Mouse (Mus musculus): ENCODE measurements around the gene Asna1. TPM values are rescaled to one million over a fixed set of nuclear protein-coding genes. Genes with fewer than 3 reads are reported as not detected.

Gene Asna1
- polyA plus RNA-seq, 1 experiment from 2014 or later = 129 TPM

- 8% methylated on average over 26 of the region's 26 CpGs for WGBS
Measured at GRCm38 (mm10) chr8:85013230-85013840, 11.7 kb downstream of the Asna1 start.

GRCm38 (mm10) chr8:85011242-85011641 is 13.8 kb downstream of the Asna1 start:
- ATAC-seq (ENCODE audit: low FRiP score) (no peak), DNase-seq (ENCODE audit: low spot score, missing footprints) (no peak)
- Histone ChIP-seq H3K27me3 (ENCODE audit: control insufficient read depth, insufficient read depth, low read length) (peaks cover 22% of the 10 kb centered on the region), H3K9me3 (ENCODE audit: control insufficient read depth, low read length) (no peaks in the 10 kb centered on the region), H3K27ac (ENCODE audit: low read depth, low read length) (no peak overlapping the region), H3K4me3 (ENCODE audit: low read depth, low read length) (no peak overlapping the region), H3K36me3 (ENCODE audit: control insufficient read depth, insufficient read depth, low read length) (no peaks in the 10 kb centered on the region), H3K4me2 (no peak overlapping the region), H3K9ac (ENCODE audit: low read length) (no peak overlapping the region), H3K4me1 (ENCODE audit: control insufficient read depth, insufficient read depth, low read length) (peaks cover 3% of the 10 kb centered on the region; the same call in 1 of the 2 replicates)
- WGBS = 15% methylated on average over 28 of the region's 28 CpGs

More at GRCm38 (mm10) chr8:85013230-85013840, 11.7 kb downstream of the Asna1 start:
- Histone ChIP-seq H3K9ac (ENCODE audit: low read length) (peak overlapping the region; percentile 62), H3K36me3 (ENCODE audit: control insufficient read depth, insufficient read depth, low read length) (peaks cover 5% of the 10 kb centered on the region; the same call in 1 of the 2 replicates), H3K4me1 (ENCODE audit: control insufficient read depth, insufficient read depth, low read length) (peaks cover 3% of the 10 kb centered on the region; the same call in 1 of the 2 replicates), H3K27ac (ENCODE audit: low read depth, low read length) (no peak overlapping the region), H3K4me3 (ENCODE audit: low read depth, low read length) (peak overlapping the region; percentile 22), H3K4me2 (peak overlapping the region; percentile 57), H3K27me3 (ENCODE audit: control insufficient read depth, insufficient read depth, low read length) (peaks cover 22% of the 10 kb centered on the region), H3K9me3 (ENCODE audit: control insufficient read depth, low read length) (no peaks in the 10 kb centered on the region)
- DNase-seq (ENCODE audit: low spot score, missing footprints) (peak; percentile 94), ATAC-seq (ENCODE audit: low FRiP score) (peak; percentile 77)

DNA sequence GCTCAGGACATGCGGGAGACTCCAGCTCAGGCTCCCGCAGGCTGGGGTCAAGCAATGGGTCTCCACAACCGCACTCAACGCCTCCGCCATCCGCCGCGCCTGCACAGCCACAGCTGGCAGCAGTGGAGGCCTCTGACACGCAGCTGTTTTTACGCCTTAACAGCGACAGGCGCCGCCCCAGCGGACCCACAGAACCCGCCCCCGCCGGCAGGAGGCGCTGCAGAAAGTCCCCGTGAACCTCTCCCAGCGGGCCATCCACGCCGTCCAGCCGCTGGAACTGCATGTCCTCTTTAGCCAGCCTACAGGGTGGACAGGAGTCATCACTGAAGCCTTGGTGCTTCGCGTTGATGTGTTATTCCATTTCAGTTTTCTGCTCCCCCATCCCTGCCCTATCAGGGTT is 17.4 kb downstream of the Asna1 start:
- Histone ChIP-seq H3K9me3 (ENCODE audit: control insufficient read depth, low read length) (no peaks in the 10 kb centered on the region), H3K4me1 (ENCODE audit: control insufficient read depth, insufficient read depth, low read length) (peaks cover 3% of the 10 kb centered on the region; the same call in 1 of the 2 replicates), H3K9ac (ENCODE audit: low read length) (no peak overlapping the region), H3K4me3 (ENCODE audit: low read depth, low read length) (no peak overlapping the region), H3K27ac (ENCODE audit: low read depth, low read length) (no peak overlapping the region), H3K36me3 (ENCODE audit: control insufficient read depth, insufficient read depth, low read length) (no peaks in the 10 kb centered on the region), H3K27me3 (ENCODE audit: control insufficient read depth, insufficient read depth, low read length) (peaks cover 18% of the 10 kb centered on the region), H3K4me2 (no peak overlapping the region)
- no peak for ATAC-seq (ENCODE audit: low FRiP score)
- DNase-seq (ENCODE audit: low spot score, missing footprints) = peak; percentile 84
- WGBS = 19% methylated on average over 25 of the region's 25 CpGs

- ATAC-seq (ENCODE audit: low FRiP score) (peak; percentile 86), DNase-seq (ENCODE audit: low spot score, missing footprints) (peak; percentile 98)
- Histone ChIP-seq H3K27me3 (ENCODE audit: control insufficient read depth, insufficient read depth, low read length) (0 out of 2 replicates have a peak, but pooled peaks cover 4% of the 10 kb centered on the region), H3K36me3 (ENCODE audit: control insufficient read depth, insufficient read depth, low read length) (no peaks in the 10 kb centered on the region), H3K9me3 (ENCODE audit: control insufficient read depth, low read length) (no peaks in the 10 kb centered on the region), H3K27ac (ENCODE audit: low read depth, low read length) (no peak overlapping the region), H3K4me1 (ENCODE audit: control insufficient read depth, insufficient read depth, low read length) (peaks cover 6% of the 10 kb centered on the region; the same call in 1 of the 2 replicates), H3K4me3 (ENCODE audit: low read depth, low read length) (no peak overlapping the region), H3K9ac (ENCODE audit: low read length) (peak overlapping the region; percentile 48), H3K4me2 (peak overlapping the region; percentile 37)
- 4% methylated on average over 19 of the region's 19 CpGs for WGBS
Measured at GRCm38 (mm10) chr8:84997649-84998295, 27.3 kb downstream of the Asna1 start.

GRCm38 (mm10) chr8:84996978-84997377 is 28.1 kb downstream of the Asna1 start:
- Histone ChIP-seq H3K4me2 (no peak overlapping the region), H3K9me3 (ENCODE audit: control insufficient read depth, low read length) (no peaks in the 10 kb centered on the region), H3K4me1 (ENCODE audit: control insufficient read depth, insufficient read depth, low read length) (peaks cover 6% of the 10 kb centered on the region; the same call in 1 of the 2 replicates), H3K27ac (ENCODE audit: low read depth, low read length) (no peak overlapping the region), H3K9ac (ENCODE audit: low read length) (no peak overlapping the region), H3K27me3 (ENCODE audit: control insufficient read depth, insufficient read depth, low read length) (0 out of 2 replicates have a peak, but pooled peaks cover 4% of the 10 kb centered on the region), H3K36me3 (ENCODE audit: control insufficient read depth, insufficient read depth, low read length) (no peaks in the 10 kb centered on the region), H3K4me3 (ENCODE audit: low read depth, low read length) (no peak overlapping the region)
- ATAC-seq (ENCODE audit: low FRiP score) = no peak
- WGBS = 78% methylated on average over 5 of the region's 5 CpGs
- DNase-seq (ENCODE audit: low spot score, missing footprints) = no peak

DNA sequence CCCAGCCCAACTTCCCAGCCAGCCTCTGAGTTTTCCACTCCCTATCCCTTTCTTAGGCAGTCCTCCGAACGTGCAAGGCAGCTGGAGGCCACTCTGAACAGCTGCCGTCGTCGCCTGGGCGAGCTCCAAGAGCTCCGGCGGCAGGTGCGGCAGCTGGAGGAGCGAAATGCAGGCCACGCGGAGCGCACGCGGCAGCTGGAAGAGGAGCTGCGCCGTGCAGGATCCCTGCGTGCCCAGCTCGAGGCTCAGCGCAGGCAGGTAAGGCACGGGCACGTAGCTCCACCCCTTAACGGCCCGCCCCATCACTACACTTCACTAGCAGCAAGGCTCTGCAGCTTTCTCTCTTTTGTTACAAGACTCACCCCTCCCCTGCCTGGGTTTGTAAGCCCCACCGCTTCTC is 29.4 kb downstream of the Asna1 start:
- ATAC-seq (ENCODE audit: low FRiP score) = no peak
- H3K27me3 ChIP-seq (ENCODE audit: control insufficient read depth, insufficient read depth, low read length) = 0 out of 2 replicates have a peak, but pooled peaks cover 4% of the 10 kb centered on the region
- 25% methylated on average over 25 of the region's 25 CpGs for WGBS
- H3K27ac ChIP-seq (ENCODE audit: low read depth, low read length) = no peak overlapping the region
- no peak overlapping the region for H3K4me3 ChIP-seq (ENCODE audit: low read depth, low read length)
- 0 out of 2 replicates have a peak overlapping the region, but pooled peaks have one; percentile 1 for H3K9ac ChIP-seq (ENCODE audit: low read length)
- H3K9me3 ChIP-seq (ENCODE audit: control insufficient read depth, low read length) = no peaks in the 10 kb centered on the region
- H3K4me1 ChIP-seq (ENCODE audit: control insufficient read depth, insufficient read depth, low read length) = peaks cover 11% of the 10 kb centered on the region; the same call in 1 of the 2 replicates
- DNase-seq (ENCODE audit: low spot score, missing footprints) = no peak
- H3K4me2 ChIP-seq = no peak overlapping the region
- H3K36me3 ChIP-seq (ENCODE audit: control insufficient read depth, insufficient read depth, low read length) = no peaks in the 10 kb centered on the region

DNA sequence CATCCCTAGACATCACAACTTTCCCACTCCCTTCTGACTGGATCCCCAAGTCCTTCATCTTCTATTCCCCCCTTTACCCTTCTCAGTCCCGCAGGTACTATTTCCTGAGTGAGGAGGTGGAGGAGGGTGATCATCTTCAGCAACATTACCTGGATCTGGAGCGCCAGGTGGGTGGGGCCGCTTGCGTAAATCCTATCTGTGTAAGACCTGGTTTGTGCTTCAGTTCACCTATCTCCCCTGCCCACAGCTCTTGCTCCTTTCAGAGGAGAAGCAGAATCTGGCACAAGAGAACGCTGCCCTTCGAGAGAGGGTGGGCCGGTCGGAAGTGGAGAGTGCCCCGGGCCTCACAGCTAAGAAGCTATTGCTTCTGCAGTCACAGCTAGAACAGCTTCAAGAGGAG is 30.7 kb downstream of the Asna1 start:
- no peaks in the 10 kb centered on the region for H3K9me3 ChIP-seq (ENCODE audit: control insufficient read depth, low read length)
- 93% methylated on average over 9 of the region's 9 CpGs for WGBS
- peaks cover 14% of the 10 kb centered on the region for H3K4me1 ChIP-seq (ENCODE audit: control insufficient read depth, insufficient read depth, low read length)
- no peak overlapping the region for H3K4me3 ChIP-seq (ENCODE audit: low read depth, low read length)
- no peaks in the 10 kb centered on the region for H3K36me3 ChIP-seq (ENCODE audit: control insufficient read depth, insufficient read depth, low read length)
- H3K27me3 ChIP-seq (ENCODE audit: control insufficient read depth, insufficient read depth, low read length) = 0 out of 2 replicates have a peak, but pooled peaks cover 4% of the 10 kb centered on the region
- ATAC-seq (ENCODE audit: low FRiP score) (no peak), DNase-seq (ENCODE audit: low spot score, missing footprints) (peak; percentile 57)
- no peak overlapping the region for H3K4me2 ChIP-seq
- H3K9ac ChIP-seq (ENCODE audit: low read length) = no peak overlapping the region
- H3K27ac ChIP-seq (ENCODE audit: low read depth, low read length) = no peak overlapping the region

DNA sequence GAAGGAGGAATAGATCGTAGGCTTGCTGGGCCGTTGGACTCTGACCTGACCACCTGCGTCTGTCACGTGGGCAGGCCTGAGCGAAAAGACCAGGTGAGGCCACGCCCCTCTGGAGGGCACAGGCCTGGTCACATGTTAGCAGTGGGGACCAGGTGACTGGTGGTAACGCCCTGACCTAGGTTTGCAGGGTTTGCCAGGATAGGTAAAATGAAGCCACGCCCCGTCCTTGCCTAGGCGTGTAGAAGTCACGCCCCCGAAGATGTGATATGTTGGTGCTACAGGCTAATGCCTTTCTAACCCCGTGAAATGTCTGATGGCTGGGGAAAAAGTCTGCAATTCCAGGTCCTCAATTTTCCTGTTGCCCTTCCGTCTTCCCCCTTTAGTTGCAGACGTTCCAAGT is 34.2 kb downstream of the Asna1 start:
- H3K4me1 ChIP-seq (ENCODE audit: control insufficient read depth, insufficient read depth, low read length) = peaks cover 14% of the 10 kb centered on the region
- peak overlapping the region; percentile 97 for H3K4me2 ChIP-seq
- peak overlapping the region; percentile 51 for H3K4me3 ChIP-seq (ENCODE audit: low read depth, low read length)
- 2% methylated on average over 15 of the region's 15 CpGs for WGBS
- no peaks in the 10 kb centered on the region for H3K36me3 ChIP-seq (ENCODE audit: control insufficient read depth, insufficient read depth, low read length)
- no peaks in the 10 kb centered on the region for H3K9me3 ChIP-seq (ENCODE audit: control insufficient read depth, low read length)
- H3K9ac ChIP-seq (ENCODE audit: low read length) = peak overlapping the region; percentile 67
- no peak overlapping the region for H3K27ac ChIP-seq (ENCODE audit: low read depth, low read length)
- peaks cover 11% of the 10 kb centered on the region for H3K27me3 ChIP-seq (ENCODE audit: control insufficient read depth, insufficient read depth, low read length)
- peak; percentile 60 for ATAC-seq (ENCODE audit: low FRiP score)
- DNase-seq (ENCODE audit: low spot score, missing footprints) = peak; percentile 88

GRCm38 (mm10) chr8:84990349-84990748 is 34.7 kb downstream of the Asna1 start, which contains the start of gene Hook2:
Gene Hook2 (plus strand): TSS chr8:84990603.
- Histone ChIP-seq H3K4me3 (ENCODE audit: low read depth, low read length) (peak within 1 kb of the TSS; percentile 51), H3K9ac (ENCODE audit: low read length) (peak within 1 kb of the TSS; percentile 67), H3K4me1 (ENCODE audit: control insufficient read depth, insufficient read depth, low read length) (peaks cover 16% of the 10 kb centered on the region), H3K27me3 (ENCODE audit: control insufficient read depth, insufficient read depth, low read length) (peaks cover 10% of the 10 kb centered on the region), H3K36me3 (ENCODE audit: control insufficient read depth, insufficient read depth, low read length) (no peaks in the 10 kb centered on the region), H3K4me2 (peak within 1 kb of the TSS; percentile 97), H3K9me3 (ENCODE audit: control insufficient read depth, low read length) (no peaks in the 10 kb centered on the region), H3K27ac (ENCODE audit: low read depth, low read length) (no peak within 1 kb of the TSS)
- peak; percentile 100 for DNase-seq (ENCODE audit: low spot score, missing footprints)
- WGBS = under 1% methylated on average over 27 of the region's 28 CpGs
- ATAC-seq (ENCODE audit: low FRiP score) = peak; percentile 95

Measured in midbrain, embryonic 11.5 days (tissue).